Mouse (Mus musculus): ENCODE results near the gene Olfr1342.

DNA sequence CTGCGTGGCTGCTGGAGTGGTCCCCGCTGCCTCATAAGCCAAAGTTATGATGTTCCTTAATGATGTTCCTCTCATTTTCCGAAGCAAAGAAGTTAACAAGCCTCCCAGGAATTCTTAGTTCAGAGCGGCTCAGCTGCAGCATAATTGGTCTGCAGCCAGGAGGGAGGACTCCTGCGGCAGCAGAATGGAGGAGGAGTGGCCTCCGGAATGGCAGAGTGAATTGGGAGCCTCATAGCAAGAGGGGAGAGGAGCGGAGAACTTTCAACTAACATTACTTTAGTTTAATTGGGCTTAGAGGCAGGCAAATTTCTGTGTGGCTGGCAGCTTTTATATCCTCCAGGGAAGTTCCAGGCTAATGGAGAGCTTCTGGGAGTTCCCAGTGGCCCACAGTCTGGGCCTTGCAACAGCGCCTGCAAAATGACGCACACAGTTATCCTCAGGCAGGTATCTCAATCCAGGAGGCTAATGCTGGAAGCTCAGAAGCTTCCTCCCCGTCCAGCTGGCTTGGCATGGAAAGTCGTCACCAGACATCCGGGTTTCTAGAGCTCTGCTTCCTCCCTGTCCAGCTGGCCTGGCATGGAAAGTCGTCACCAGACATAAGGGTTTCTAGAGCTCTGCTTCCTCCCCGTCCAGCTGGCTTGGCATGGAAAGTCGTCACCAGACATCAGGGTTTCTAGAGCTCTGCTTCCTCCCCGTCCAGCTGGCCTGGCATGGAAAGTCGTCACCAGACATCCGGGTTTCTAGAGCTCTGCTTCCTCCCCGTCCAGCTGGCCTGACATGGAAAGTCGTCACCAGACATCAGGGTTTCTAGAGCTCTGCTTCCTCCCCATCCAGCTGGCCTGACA, 50.0 kb downstream of the Olfr1342 start:
- TF ChIP-seq CTCF (IDR thresholded peaks at IDR 0.05; ENCODE audit: insufficient read depth, low read length) (no peak), POLR2A (IDR thresholded peaks at IDR 0.05; ENCODE audit: borderline replicate concordance, extremely low read depth, low read depth, low read length) (no peak)
